Mouse (Mus musculus) adrenal gland, postnatal 36 days (tissue): ENCODE data around the gene Gm15293. TPM values are rescaled to one million over a fixed set of nuclear protein-coding genes. Genes with fewer than 3 reads are reported as not detected.
"Not testable (repeated sequence)": the region's sequence is repeated elsewhere in the genome, so short reads cannot be mapped to it uniquely, and the experiment has no call there.

Experiments used
- DNase-seq, 2 experiments: peaks; one replicate each; pipeline ENCODE4 v3.0.0; 2021; ENCODE audit warnings: mixed read lengths in 1 of 2
- long read RNA-seq, 2 experiments: library from polyadenylated mRNA; stranded (forward); transcript quantifications; one replicate each; pipeline ENCODE4 v2.0.0; 2021; ENCODE audit warnings: borderline sequencing depth in 2 of 2
- total RNA-seq, 2 experiments: library from RNA; stranded (reverse); gene quantifications; 2 replicates each; pipeline ENCODE4 v1.2.3; 2021

The Gm15293 gene
- not detected for total RNA-seq
- long read RNA-seq, experiment 1, result 0 reads
- long read RNA-seq, experiment 2, result 0 reads

- DNase-seq, result not testable (repeated sequence)
Observed at GRCm38 (mm10) chr8:21201261-21201660, at the start of gene Gm15293. Gene Gm15293, plus strand, starts transcription at chr8:21201561.

GRCm38 (mm10) chr8:21161977-21162376 is 39.4 kb upstream of the Gm15293 start, which contains the start of gene Defa22:
Gene Defa22, plus strand, starts transcription at chr8:21162277.
- DNase-seq, result not testable (repeated sequence)

DNA sequence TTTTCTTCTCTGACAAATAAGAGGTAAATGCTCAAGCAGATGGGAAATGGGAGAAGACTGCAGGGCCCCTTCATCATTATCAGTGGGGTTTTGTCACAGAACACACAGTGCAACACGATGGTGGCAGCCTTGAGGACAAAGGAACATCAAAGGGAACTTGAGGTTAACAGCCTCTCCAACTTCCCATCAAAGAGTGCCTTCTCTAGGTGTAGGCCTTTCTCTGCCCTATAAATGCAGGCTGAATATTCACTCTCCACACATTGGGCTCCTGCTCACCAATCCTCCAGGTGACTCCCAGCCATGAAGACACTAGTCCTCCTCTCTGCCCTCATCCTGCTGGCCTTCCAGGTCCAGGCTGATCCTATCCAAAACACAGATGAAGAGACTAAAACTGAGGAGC is 10.0 kb upstream of the Gm15293 start, which contains the start of gene Defa31:
Gene Defa31 (plus strand): TSS at position 301 of the 400 bp plus-strand sequence.
- not testable (repeated sequence) for DNase-seq

Other genes starting within 250 kb of the Gm15293 start
- not detected for gene Defa21, start 176.0 kb upstream of the Gm15293 start, total RNA-seq
- gene Defa23, start 146.5 kb upstream of the Gm15293 start, total RNA-seq, result not detected
- gene Defa35, start 136.5 kb upstream of the Gm15293 start, total RNA-seq, result not detected
- gene Defa25, start 117.1 kb upstream of the Gm15293 start, total RNA-seq, result not detected
- not detected for gene Gm14851, start 105.5 kb upstream of the Gm15293 start, total RNA-seq
- not detected for gene Defa30, start 66.9 kb upstream of the Gm15293 start, total RNA-seq
- gene Defa22, start 39.3 kb upstream of the Gm15293 start, total RNA-seq, result not detected
- not detected for gene Defa31, start 9.9 kb upstream of the Gm15293 start, total RNA-seq
- gene Gm15292, start 48.2 kb downstream of the Gm15293 start, total RNA-seq, result not detected
- not detected for gene Defa27, start 114.0 kb downstream of the Gm15293 start, total RNA-seq
- gene Defa29, start 125.5 kb downstream of the Gm15293 start, total RNA-seq, result not detected
- gene Defa2, start 177.0 kb downstream of the Gm15293 start, total RNA-seq, result not detected
- gene Defa33, start 190.2 kb downstream of the Gm15293 start, total RNA-seq, result not detected
- not detected for gene Defa36, start 225.8 kb downstream of the Gm15293 start, total RNA-seq